Mouse (Mus musculus): ENCODE measurements around the gene Khdrbs1.

DNA sequence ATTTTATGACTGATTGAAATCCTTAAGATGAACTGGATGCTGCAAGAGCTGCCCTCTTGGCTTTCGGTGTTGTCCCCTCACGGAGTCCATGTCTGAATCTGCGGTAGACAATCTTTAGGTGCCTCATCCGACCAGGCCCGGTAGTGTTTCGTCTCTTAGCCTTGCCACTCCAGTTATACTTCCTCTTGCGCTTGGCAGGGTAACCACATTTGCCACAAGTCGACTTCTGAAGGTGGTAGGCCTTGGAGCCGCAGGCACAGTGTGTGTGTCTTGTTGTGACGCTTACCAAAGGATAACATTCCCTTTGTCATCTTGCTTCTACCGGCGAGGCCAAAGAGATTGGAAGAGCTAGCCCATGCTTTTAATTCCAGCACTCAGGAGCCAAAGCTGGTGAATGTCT lies 19.5 kb upstream of the Khdrbs1 start:
- no peak for TF ChIP-seq CTCF (IDR thresholded peaks at IDR 0.05; ENCODE audit: low read depth, low read length)
- no peak for TF ChIP-seq POLR2A (IDR thresholded peaks at IDR 0.05; ENCODE audit: insufficient read depth, low read length)
